Mouse (Mus musculus): ENCODE data around the gene Gm37240. TPM values are rescaled to one million over a fixed set of nuclear protein-coding genes. Genes with fewer than 3 reads are reported as not detected.

Gene Gm37240
- total RNA-seq, 1 experiment: 1.2 TPM

DNA sequence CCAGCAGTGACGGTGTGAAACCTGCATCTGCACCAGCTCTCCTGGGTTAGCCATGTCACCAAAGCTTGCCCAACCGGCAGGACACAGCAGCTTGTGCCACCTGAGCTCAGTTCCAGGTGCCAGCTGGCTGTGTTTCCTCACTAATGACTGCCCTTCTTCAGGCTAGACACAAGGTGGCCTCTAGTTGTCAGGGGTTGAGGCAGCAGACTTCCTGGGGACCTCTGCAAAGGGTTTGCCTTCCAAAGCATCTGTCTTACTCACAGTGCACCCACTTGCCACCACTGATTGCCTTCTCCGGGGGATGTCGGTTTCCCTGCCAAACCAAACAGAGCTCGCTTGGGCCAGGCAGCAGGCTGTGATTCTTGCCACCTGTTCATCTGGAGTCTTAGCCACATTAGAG, 1199.1 kb downstream of the Gm37240 start:
- in situ Hi-C loops (cut with MboI; ENCODE audit: low sequenced_read_pairs in 2 of 2, unreplicated experiment in 2 of 2): no loop called here
- no peak overlapping the region for H3K27ac ChIP-seq (ENCODE audit: insufficient read depth, low read depth, low read length, poor library complexity, severe bottlenecking)

DNA sequence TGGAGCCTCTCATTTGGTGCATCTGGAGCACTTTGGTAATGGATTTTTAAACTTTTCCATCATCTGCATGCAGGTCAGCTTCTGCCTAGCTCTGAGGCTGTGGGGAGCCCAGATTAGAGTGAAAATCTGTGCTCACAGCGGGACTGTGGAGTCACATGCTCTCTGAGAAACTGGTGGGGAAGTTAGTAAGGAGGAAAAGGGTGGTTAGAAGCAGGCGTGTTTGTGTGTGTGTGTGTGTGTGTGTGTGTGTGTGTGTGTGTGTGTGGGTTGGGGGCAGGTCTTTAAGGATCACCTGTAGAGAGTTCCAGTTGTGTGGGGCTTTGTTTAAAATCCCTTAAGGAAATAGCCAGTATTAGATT, 1199.9 kb downstream of the Gm37240 start:
- in situ Hi-C loops (cut with MboI; ENCODE audit: low sequenced_read_pairs in 2 of 2, unreplicated experiment in 2 of 2): no loop called here
- H3K4me1 ChIP-seq (ENCODE audit: control insufficient read depth in 2 of 2, insufficient read depth in 2 of 2, low read length in 2 of 2, poor library complexity in 1 of 2): no peaks in the 10 kb centered on the region
- no peak for TF ChIP-seq HCFC1 (IDR thresholded peaks at IDR 0.05; ENCODE audit: borderline replicate concordance, insufficient read depth, low read length)
- TF ChIP-seq CHD2 (IDR thresholded peaks at IDR 0.05; ENCODE audit: low read depth, low read length): no peak
- TF ChIP-seq ZC3H11A (IDR thresholded peaks at IDR 0.05; ENCODE audit: borderline replicate concordance, low read depth, low read length): no peak
- no peak for TF ChIP-seq MAFK (IDR thresholded peaks at IDR 0.05; ENCODE audit: insufficient read depth, low read depth, low read length)
- TF ChIP-seq ZNF384 (IDR thresholded peaks at IDR 0.05; ENCODE audit: low read depth, low read length): no peak
- no peak overlapping the region for H3K27ac ChIP-seq (ENCODE audit: insufficient read depth, low read depth, low read length, poor library complexity, severe bottlenecking)
- DNase-seq (ENCODE audit: low read depth, low spot score): no peak
- no peak overlapping the region for H3K4me3 ChIP-seq (ENCODE audit: insufficient read depth in 1 of 2, low read depth in 1 of 2, low read length in 2 of 2, poor library complexity in 1 of 2, severe bottlenecking in 1 of 2)
- H3K36me3 ChIP-seq (ENCODE audit: control insufficient read depth, insufficient read depth, low read length, poor library complexity, severe bottlenecking): no peaks in the 10 kb centered on the region
- H3K9ac ChIP-seq (ENCODE audit: insufficient read depth, low read depth, low read length, poor library complexity, severe bottlenecking): no peak overlapping the region
- H3K9me3 ChIP-seq (ENCODE audit: control insufficient read depth, insufficient read depth, low read depth, low read length): no peaks in the 10 kb centered on the region

More for the DNA sequence above, 1199.1 kb downstream of the Gm37240 start:
- H3K36me3 ChIP-seq (ENCODE audit: control insufficient read depth, insufficient read depth, low read length, poor library complexity, severe bottlenecking): no peaks in the 10 kb centered on the region
- H3K4me3 ChIP-seq (ENCODE audit: insufficient read depth in 1 of 2, low read depth in 1 of 2, low read length in 2 of 2, poor library complexity in 1 of 2, severe bottlenecking in 1 of 2): no peak overlapping the region
- DNase-seq (ENCODE audit: low read depth, low spot score): no peak
- H3K9me3 ChIP-seq (ENCODE audit: control insufficient read depth, insufficient read depth, low read depth, low read length): no peaks in the 10 kb centered on the region
- H3K4me1 ChIP-seq (ENCODE audit: control insufficient read depth in 2 of 2, insufficient read depth in 2 of 2, low read length in 2 of 2, poor library complexity in 1 of 2): no peaks in the 10 kb centered on the region
- no peak for TF ChIP-seq ZC3H11A (IDR thresholded peaks at IDR 0.05; ENCODE audit: borderline replicate concordance, low read depth, low read length)
- no peak for TF ChIP-seq ZNF384 (IDR thresholded peaks at IDR 0.05; ENCODE audit: low read depth, low read length)
- TF ChIP-seq CHD2 (IDR thresholded peaks at IDR 0.05; ENCODE audit: low read depth, low read length): no peak
- no peak for TF ChIP-seq MAFK (IDR thresholded peaks at IDR 0.05; ENCODE audit: insufficient read depth, low read depth, low read length)
- TF ChIP-seq HCFC1 (IDR thresholded peaks at IDR 0.05; ENCODE audit: borderline replicate concordance, insufficient read depth, low read length): no peak
- no peak overlapping the region for H3K9ac ChIP-seq (ENCODE audit: insufficient read depth, low read depth, low read length, poor library complexity, severe bottlenecking)

DNA sequence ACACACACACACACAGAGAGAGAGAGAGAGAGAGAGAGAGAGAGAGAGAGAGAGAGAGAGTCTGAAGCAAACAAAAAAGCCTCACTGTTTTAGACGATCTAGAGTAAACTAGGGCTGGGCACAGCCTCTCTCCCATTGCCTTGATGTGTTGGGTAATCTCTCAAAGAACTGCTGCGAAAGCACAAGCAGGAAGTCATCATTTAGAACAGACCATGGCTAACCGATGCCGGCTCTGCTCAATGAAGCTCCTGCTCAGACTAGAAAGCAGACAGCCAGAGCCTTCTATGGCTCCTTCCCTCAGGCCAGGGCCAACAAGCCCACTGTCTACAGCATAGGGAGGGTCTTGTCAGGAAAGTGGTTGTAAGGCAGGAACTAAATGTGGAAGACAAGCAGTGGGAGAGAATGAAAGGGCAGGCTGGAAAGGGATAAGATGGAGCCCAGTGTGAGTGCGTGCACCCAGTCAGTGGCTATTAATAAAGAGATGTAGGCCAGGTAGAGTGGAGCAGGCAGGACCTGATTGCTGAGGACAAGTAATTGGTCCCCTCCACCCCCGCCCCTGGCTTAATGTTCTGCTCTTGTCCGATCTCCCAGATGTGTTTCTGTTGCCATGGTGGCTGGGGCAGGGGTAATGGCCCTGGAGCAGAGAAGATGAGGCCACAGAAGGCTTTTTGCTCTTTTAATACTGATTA, 1200.4 kb downstream of the Gm37240 start:
- TF ChIP-seq ZC3H11A (IDR thresholded peaks at IDR 0.05; ENCODE audit: borderline replicate concordance, low read depth, low read length) (no peak), HCFC1 (IDR thresholded peaks at IDR 0.05; ENCODE audit: borderline replicate concordance, insufficient read depth, low read length) (no peak), CHD2 (IDR thresholded peaks at IDR 0.05; ENCODE audit: low read depth, low read length) (no peak), ZNF384 (IDR thresholded peaks at IDR 0.05; ENCODE audit: low read depth, low read length) (no peak), MAFK (IDR thresholded peaks at IDR 0.05; ENCODE audit: insufficient read depth, low read depth, low read length) (no peak)
- Histone ChIP-seq H3K36me3 (ENCODE audit: control insufficient read depth, insufficient read depth, low read length, poor library complexity, severe bottlenecking) (no peaks in the 10 kb centered on the region), H3K9ac (ENCODE audit: insufficient read depth, low read depth, low read length, poor library complexity, severe bottlenecking) (no peak overlapping the region), H3K4me3 (ENCODE audit: insufficient read depth in 1 of 2, low read depth in 1 of 2, low read length in 2 of 2, poor library complexity in 1 of 2, severe bottlenecking in 1 of 2) (no peak overlapping the region), H3K9me3 (ENCODE audit: control insufficient read depth, insufficient read depth, low read depth, low read length) (no peaks in the 10 kb centered on the region), H3K4me1 (ENCODE audit: control insufficient read depth in 2 of 2, insufficient read depth in 2 of 2, low read length in 2 of 2, poor library complexity in 1 of 2) (no peaks in the 10 kb centered on the region), H3K27ac (ENCODE audit: insufficient read depth, low read depth, low read length, poor library complexity, severe bottlenecking) (no peak overlapping the region)
- in situ Hi-C loops (cut with MboI; ENCODE audit: low sequenced_read_pairs in 2 of 2, unreplicated experiment in 2 of 2): no loop called here
- no peak for DNase-seq (ENCODE audit: low read depth, low spot score)

DNA sequence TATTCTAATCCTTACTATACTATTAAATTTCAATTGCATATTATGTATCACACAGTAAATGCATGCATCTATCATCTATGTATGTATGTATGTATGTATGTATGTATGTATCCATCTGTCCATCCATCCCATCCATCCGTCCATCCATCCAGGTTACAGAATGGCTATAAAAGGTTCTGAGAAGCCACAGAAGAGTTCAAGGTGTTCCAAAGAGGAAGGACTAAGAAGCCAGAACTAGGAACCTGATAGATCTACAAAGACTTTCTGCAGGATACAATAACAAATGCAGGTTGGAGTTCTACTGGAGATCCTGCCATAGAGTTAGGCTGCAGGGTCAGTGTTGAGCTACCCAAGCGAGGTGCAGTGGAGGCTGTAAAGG, 1201.0 kb downstream of the Gm37240 start:
- DNase-seq (ENCODE audit: low read depth, low spot score): no peak
- Histone ChIP-seq H3K9ac (ENCODE audit: insufficient read depth, low read depth, low read length, poor library complexity, severe bottlenecking) (no peak overlapping the region), H3K9me3 (ENCODE audit: control insufficient read depth, insufficient read depth, low read depth, low read length) (no peaks in the 10 kb centered on the region), H3K4me3 (ENCODE audit: insufficient read depth in 1 of 2, low read depth in 1 of 2, low read length in 2 of 2, poor library complexity in 1 of 2, severe bottlenecking in 1 of 2) (no peak overlapping the region), H3K36me3 (ENCODE audit: control insufficient read depth, insufficient read depth, low read length, poor library complexity, severe bottlenecking) (no peaks in the 10 kb centered on the region), H3K27ac (ENCODE audit: insufficient read depth, low read depth, low read length, poor library complexity, severe bottlenecking) (no peak overlapping the region), H3K4me1 (ENCODE audit: control insufficient read depth in 2 of 2, insufficient read depth in 2 of 2, low read length in 2 of 2, poor library complexity in 1 of 2) (no peaks in the 10 kb centered on the region)
- TF ChIP-seq CHD2 (IDR thresholded peaks at IDR 0.05; ENCODE audit: low read depth, low read length) (no peak), MAFK (IDR thresholded peaks at IDR 0.05; ENCODE audit: insufficient read depth, low read depth, low read length) (no peak), ZC3H11A (IDR thresholded peaks at IDR 0.05; ENCODE audit: borderline replicate concordance, low read depth, low read length) (no peak), HCFC1 (IDR thresholded peaks at IDR 0.05; ENCODE audit: borderline replicate concordance, insufficient read depth, low read length) (no peak), ZNF384 (IDR thresholded peaks at IDR 0.05; ENCODE audit: low read depth, low read length) (no peak)
- in situ Hi-C loops (cut with MboI; ENCODE audit: low sequenced_read_pairs in 2 of 2, unreplicated experiment in 2 of 2): no loop called here

All from ES-E14 (cell line).